Mouse (Mus musculus) heart, embryonic 14.5 days (tissue): ENCODE measurements around the gene Hoxd4. TPM values are rescaled to one million over a fixed set of nuclear protein-coding genes. Genes with fewer than 3 reads are reported as not detected.

ENCODE experiments used
- ATAC-seq: fragments of 200-750 bp; cut with Nextera tagmentation; 2 replicates; pipeline ENCODE4 v1.8.0; 2017; ENCODE audit warnings: low read depth, moderate TSS enrichment; ENCODE audit not compliant: insufficient number of reproducible peaks, insufficient read depth, low FRiP score
- H3K27ac ChIP-seq, 2 experiments: fragments of 200-500 bp in 1 of 2; fragments of 300-500 bp in 1 of 2; sonication (generic) in 1 of 2; replicated peaks in 1 of 2; 2 replicates each; pipeline ENCODE4 v1.5.1; 2012 to 2014; ENCODE audit warnings: low read depth in 2 of 2, low read length in 2 of 2, control low read depth in 1 of 2, mild to moderate bottlenecking in 1 of 2, mixed read lengths in 1 of 2; ENCODE audit not compliant: control insufficient read depth in 1 of 2, insufficient read depth in 1 of 2
- H3K27me3 ChIP-seq: fragments of 300-500 bp; sonication (generic); 2 replicates; pipeline ENCODE4 v1.6.1; 2014; ENCODE audit warnings: mild to moderate bottlenecking, low read length, control low read depth; ENCODE audit not compliant: control insufficient read depth, insufficient read depth
- H3K36me3 ChIP-seq: fragments of 300-500 bp; sonication (generic); 2 replicates; pipeline ENCODE4 v1.6.1; 2014; ENCODE audit warnings: mild to moderate bottlenecking, control low read depth, low read length, mixed read lengths; ENCODE audit not compliant: control insufficient read depth, insufficient read depth
- H3K4me1 ChIP-seq, 2 experiments: fragments of 200-500 bp in 1 of 2; fragments of 300-500 bp in 1 of 2; sonication (generic) in 1 of 2; 2 replicates each; pipeline ENCODE4 v1.6.1; 2012 to 2014; ENCODE audit warnings: low read length in 2 of 2, control low read depth in 1 of 2, mixed read lengths in 1 of 2; ENCODE audit not compliant: control insufficient read depth in 2 of 2, insufficient read depth in 2 of 2
- H3K4me2 ChIP-seq: fragments of 300-500 bp; sonication (generic); 2 replicates; pipeline ENCODE4 v1.6.1; 2014; ENCODE audit warnings: mild to moderate bottlenecking, low read length
- H3K4me3 ChIP-seq, 2 experiments: fragments of 200-500 bp in 1 of 2; fragments of 300-500 bp in 1 of 2; sonication (generic) in 1 of 2; 2 replicates each; pipeline ENCODE4 v1.5.1; 2012 to 2014; ENCODE audit warnings: low read length in 2 of 2, mild to moderate bottlenecking in 2 of 2, control low read depth in 1 of 2, low read depth in 1 of 2, moderate library complexity in 1 of 2; ENCODE audit not compliant: control insufficient read depth in 1 of 2, insufficient read depth in 1 of 2
- H3K9ac ChIP-seq: fragments of 300-500 bp; sonication (generic); 2 replicates; pipeline ENCODE4 v1.6.1; 2014; ENCODE audit warnings: mild to moderate bottlenecking, low read length
- H3K9me3 ChIP-seq: fragments of 300-500 bp; sonication (generic); 2 replicates; pipeline ENCODE4 v1.6.1; 2016; ENCODE audit warnings: low read length, control low read depth; ENCODE audit not compliant: control insufficient read depth
- WGBS: fragments of 180-500 bp; shearing (Covaris S2); extraction: QIAGEN DNeasy Blood & Tissue Kit; methylation state at CpG from one replicate; pipeline ENCODE4 v1.1.7; 2014; 5-methylcytosine and 5-hydroxymethylcytosine counted together
- polyA plus RNA-seq: library from polyadenylated mRNA; unstranded; fragments of >200 nt; fragmentation: Nextera tagmentation; extraction: Ambion mirVana; gene quantifications from 2 replicates; pipeline ENCODE4 v1.2.1, GENCODE M21; 2014

Hoxd4 gene
- polyA plus RNA-seq, 1 experiment from 2014 or later: 0.34 TPM

GRCm38 (mm10) chr2:74735851-74736687 lies 24.3 kb downstream of the Hoxd4 start:
- ATAC-seq: no peak

GRCm38 (mm10) chr2:74736688-74737577 lies 25.2 kb downstream of the Hoxd4 start:
- WGBS: 4% methylated on average over 15 of the region's 15 CpGs
- ATAC-seq: no peak
- no peaks in the 10 kb centered on the region for H3K36me3 ChIP-seq
- H3K27ac ChIP-seq: no peak overlapping the region
- H3K4me1 ChIP-seq: peaks cover 0 to 11% of the 10 kb centered on the region in 2 experiments; a peak in 3 of 4 replicates
- H3K9me3 ChIP-seq: no peaks in the 10 kb centered on the region
- H3K4me3 ChIP-seq: no peak overlapping the region
- H3K9ac ChIP-seq: no peak overlapping the region; the same call in 1 of the 2 replicates
- H3K4me2 ChIP-seq: peak overlapping the region; percentile 42; the same call in 1 of the 2 replicates
- peaks cover 96% of the 10 kb centered on the region for H3K27me3 ChIP-seq

More at GRCm38 (mm10) chr2:74735851-74736687, 24.3 kb downstream of the Hoxd4 start:
- 1% methylated on average over 42 of the region's 42 CpGs for WGBS
- H3K27me3 ChIP-seq: peaks cover 97% of the 10 kb centered on the region
- H3K9me3 ChIP-seq: no peaks in the 10 kb centered on the region
- peaks cover 0 to 11% of the 10 kb centered on the region in 2 experiments; a peak in 3 of 4 replicates for H3K4me1 ChIP-seq
- H3K9ac ChIP-seq: no peak overlapping the region; the same call in 1 of the 2 replicates
- H3K4me2 ChIP-seq: peak overlapping the region; percentile 42
- no peaks in the 10 kb centered on the region for H3K36me3 ChIP-seq
- H3K4me3 ChIP-seq: peak overlapping the region in 1 of 2 experiments; percentile 23; a peak in 2 of 4 replicates
- no peak overlapping the region for H3K27ac ChIP-seq

- Histone ChIP-seq H3K27me3 (peaks cover 96% of the 10 kb centered on the region), H3K4me1 (peaks cover 0 to 9% of the 10 kb centered on the region in 2 experiments; a peak in 3 of 4 replicates), H3K4me3 (no peak overlapping the region), H3K9ac (no peak overlapping the region), H3K9me3 (no peaks in the 10 kb centered on the region), H3K36me3 (no peaks in the 10 kb centered on the region), H3K27ac (no peak overlapping the region), H3K4me2 (no peak overlapping the region)
- ATAC-seq: no peak
- WGBS: 3% methylated on average over 7 of the region's 7 CpGs
These were observed 25.9 kb downstream of the Hoxd4 start for GRCm38 (mm10) chr2:74737578-74738070.

- H3K27ac ChIP-seq: no peak overlapping the region
- peaks cover 96% of the 10 kb centered on the region for H3K27me3 ChIP-seq
- H3K9me3 ChIP-seq: no peaks in the 10 kb centered on the region
- H3K4me2 ChIP-seq: no peak overlapping the region
- H3K4me3 ChIP-seq: no peak overlapping the region
- H3K36me3 ChIP-seq: no peaks in the 10 kb centered on the region
- 2% methylated on average over 20 of the region's 20 CpGs for WGBS
- H3K9ac ChIP-seq: no peak overlapping the region
- ATAC-seq: no peak
- H3K4me1 ChIP-seq: 0 out of 4 replicates have a peak, but pooled peaks cover 0 to 5% of the 10 kb centered on the region in 2 experiments
These were observed 27.1 kb downstream of the Hoxd4 start for GRCm38 (mm10) chr2:74738623-74739475.

GRCm38 (mm10) chr2:74739476-74739800 lies 27.7 kb downstream of the Hoxd4 start:
- no peak overlapping the region for H3K4me2 ChIP-seq
- WGBS: 18% methylated on average over 2 of the region's 2 CpGs
- peaks cover 98% of the 10 kb centered on the region for H3K27me3 ChIP-seq
- no peak overlapping the region for H3K9ac ChIP-seq
- no peaks in the 10 kb centered on the region for H3K36me3 ChIP-seq
- H3K9me3 ChIP-seq: no peaks in the 10 kb centered on the region
- no peak overlapping the region for H3K27ac ChIP-seq
- no peak overlapping the region for H3K4me3 ChIP-seq
- H3K4me1 ChIP-seq: 0 out of 4 replicates have a peak, but pooled peaks cover 0 to 5% of the 10 kb centered on the region in 2 experiments
- no peak for ATAC-seq

- no peak overlapping the region for H3K4me2 ChIP-seq
- 0 out of 4 replicates have a peak, but pooled peaks cover 0 to 5% of the 10 kb centered on the region in 2 experiments for H3K4me1 ChIP-seq
- no peak for ATAC-seq
- no peaks in the 10 kb centered on the region for H3K9me3 ChIP-seq
- no peak overlapping the region for H3K9ac ChIP-seq
- peaks cover 98% of the 10 kb centered on the region for H3K27me3 ChIP-seq
- no peak overlapping the region for H3K27ac ChIP-seq
- H3K36me3 ChIP-seq: no peaks in the 10 kb centered on the region
- H3K4me3 ChIP-seq: no peak overlapping the region
- 5% methylated on average over 14 of the region's 14 CpGs for WGBS
These were observed 28.1 kb downstream of the Hoxd4 start for GRCm38 (mm10) chr2:74739869-74740268.
